Mouse (Mus musculus) thymus, postnatal 0 days (tissue): ENCODE data around the gene Prm1. TPM values are rescaled to one million over a fixed set of nuclear protein-coding genes. Genes with fewer than 3 reads are reported as not detected.

Experiments used
- DNase-seq: peaks from one replicate; pipeline ENCODE4 v3.0.0-alpha.2; 2015; ENCODE audit warnings: low spot score
- polyA plus RNA-seq: library from polyadenylated mRNA; unstranded; fragments of >200 nt; fragmentation: Nextera tagmentation; extraction: Ambion mirVana; gene quantifications from 2 replicates; pipeline ENCODE4 v1.2.1, GENCODE M21; 2015

Prm1 gene
- polyA plus RNA-seq, 1 experiment from 2014 or later = 2.1 TPM

DNA sequence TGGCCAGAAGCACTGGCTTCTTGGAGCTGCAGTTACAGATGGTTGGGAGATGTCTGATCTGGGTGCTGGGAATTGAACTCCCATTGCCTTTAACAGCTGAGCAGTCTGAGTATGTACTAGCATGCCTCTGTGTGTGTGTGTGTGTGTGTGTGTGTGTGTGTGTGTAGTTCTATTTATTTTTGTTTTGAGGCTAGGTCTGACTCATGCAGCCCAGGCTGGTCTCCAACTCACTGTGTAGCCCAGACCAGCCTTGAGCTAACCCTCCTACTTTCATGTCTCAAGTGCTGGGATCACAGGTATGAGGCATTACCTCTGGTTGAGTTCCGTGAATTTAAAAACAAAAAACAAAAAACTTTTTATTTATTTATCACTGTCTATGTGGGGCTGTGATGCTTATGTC lies 18.9 kb upstream of the Prm1 start:
- DNase-seq = no peak

DNA sequence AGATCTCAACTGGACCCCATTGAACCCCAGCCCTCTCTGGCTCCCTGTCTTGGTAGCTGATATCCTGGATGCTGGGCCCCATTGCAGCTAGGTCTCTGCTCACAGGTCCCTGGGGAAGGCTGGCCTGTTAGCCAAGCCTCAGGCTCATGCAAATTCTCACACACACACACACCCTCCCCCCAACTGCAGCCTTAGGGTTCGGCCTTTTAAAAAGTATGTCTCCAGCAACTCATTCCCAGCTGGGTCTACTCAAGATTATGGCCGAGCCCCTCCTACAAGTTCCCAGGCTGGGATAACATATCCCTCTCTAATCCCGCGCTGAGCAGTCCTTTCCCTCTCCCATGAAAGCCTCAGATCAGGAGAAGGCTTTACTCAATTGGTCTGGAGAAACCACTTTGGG lies 15.7 kb upstream of the Prm1 start:
- DNase-seq = no peak

DNA sequence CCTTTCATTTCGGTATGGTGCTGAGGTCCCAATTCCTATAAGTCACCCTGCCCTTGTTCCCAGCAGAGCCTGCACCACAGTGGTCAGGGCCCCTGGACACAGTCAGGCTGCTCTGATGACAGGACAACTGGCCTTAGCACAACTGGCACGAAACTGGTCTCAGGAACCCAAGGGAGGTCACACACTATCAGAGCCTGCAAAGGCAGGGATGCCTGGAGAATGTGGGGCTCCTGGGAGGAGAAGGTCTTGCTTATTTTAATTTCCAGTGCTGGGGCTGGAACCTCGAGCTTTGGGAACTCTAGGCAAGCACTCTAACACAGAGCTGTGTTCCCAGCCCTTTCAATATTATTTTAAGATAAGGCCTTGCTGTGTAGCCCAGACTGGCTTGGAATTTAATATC lies 14.3 kb upstream of the Prm1 start:
- DNase-seq = no peak

DNA sequence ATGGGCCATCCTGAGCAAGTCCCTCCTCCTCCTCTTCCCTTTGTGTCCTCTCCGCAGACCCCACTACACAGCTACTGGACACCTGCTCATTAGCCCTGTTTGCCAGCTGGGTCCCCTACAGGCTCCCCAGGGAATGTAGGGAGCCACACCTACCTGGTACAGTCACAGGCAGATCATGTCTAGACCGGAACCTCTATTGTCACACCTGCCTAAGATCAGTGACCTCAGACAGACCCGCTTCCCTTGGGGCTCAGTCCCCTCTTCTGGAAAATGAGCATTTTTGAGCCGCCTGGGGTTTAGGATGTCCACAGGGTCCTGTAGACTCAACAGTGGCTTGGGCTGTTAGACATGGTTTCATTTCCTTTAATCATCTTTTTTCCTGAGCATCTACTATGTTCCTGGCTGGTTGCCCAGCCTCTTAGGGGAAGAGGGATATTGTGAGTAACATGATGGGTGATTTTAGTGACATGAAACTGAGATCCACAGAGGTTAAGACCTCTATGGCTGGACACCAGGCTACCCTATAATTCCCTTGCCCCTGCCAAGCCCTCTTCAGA lies 13.0 kb upstream of the Prm1 start:
- no peak for DNase-seq

DNA sequence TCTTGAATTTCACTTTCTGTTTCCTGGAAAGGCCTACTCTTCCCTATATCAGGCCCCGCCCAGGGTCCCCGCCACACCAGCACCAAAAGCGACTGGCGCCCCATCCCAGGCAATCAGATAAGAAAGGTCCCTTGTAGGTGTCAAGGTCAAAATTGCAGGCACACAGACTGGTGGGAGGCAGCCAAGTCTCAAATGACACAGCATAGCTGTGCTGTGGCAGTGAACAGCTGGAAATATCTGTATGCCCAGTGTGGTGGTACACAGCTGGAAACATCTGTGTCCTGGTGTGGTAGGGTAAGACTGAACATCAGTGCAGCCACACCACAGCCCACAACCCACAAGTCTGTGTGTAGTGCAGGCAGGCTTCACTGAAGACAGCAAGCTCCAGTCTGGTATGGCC lies 9.2 kb upstream of the Prm1 start:
- peak; percentile 65 for DNase-seq

DNA sequence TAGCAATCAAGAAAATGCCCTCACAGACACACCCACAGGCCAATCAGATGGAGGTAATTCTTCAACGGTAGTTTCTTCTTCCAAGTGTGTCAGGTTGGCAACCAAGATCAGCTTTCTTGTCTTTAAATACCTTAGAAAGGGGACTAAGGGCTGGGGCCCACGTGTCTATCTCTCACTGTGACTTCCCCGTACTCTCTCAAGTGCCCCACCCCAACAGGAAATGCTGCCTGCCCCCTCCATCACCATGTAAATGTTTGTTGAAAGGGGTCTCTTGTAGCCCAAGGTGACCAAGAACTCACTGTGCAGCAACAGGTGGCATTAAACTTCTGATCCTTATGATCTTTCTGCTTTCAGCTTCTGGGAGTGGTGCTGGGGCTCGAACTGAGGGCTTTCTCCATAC lies 8.1 kb upstream of the Prm1 start:
- peak; percentile 58 for DNase-seq

DNA sequence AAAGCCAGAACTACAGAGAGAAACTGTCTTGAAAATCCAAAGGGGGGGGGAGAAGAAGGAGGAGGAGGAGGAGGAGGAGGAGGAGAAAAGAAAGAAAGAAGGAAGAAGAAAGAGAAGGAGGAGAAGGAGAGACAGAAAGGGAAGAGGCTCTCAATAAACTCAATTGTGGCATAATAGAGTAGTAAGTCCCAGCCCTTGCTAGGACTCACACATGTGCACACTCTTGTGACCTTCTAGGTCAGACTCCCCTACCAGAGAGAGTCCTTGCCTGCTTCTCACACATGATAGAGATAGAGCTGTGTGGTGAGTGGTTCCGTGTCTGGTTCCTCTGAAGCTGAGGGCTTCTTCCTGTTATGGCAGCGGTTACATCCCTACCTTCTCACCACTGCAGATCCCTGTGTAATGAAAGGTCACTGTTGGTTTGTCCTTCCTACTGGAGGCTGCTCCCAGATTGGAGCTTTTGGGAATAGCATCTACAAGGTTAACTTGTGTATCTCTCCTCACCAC lies 7.3 kb upstream of the Prm1 start, which contains the start of gene Gm11172:
TSS of gene Gm11172 (plus strand) at position 51 of the 507 bp plus-strand sequence.
- peak; percentile 56 for DNase-seq

DNA sequence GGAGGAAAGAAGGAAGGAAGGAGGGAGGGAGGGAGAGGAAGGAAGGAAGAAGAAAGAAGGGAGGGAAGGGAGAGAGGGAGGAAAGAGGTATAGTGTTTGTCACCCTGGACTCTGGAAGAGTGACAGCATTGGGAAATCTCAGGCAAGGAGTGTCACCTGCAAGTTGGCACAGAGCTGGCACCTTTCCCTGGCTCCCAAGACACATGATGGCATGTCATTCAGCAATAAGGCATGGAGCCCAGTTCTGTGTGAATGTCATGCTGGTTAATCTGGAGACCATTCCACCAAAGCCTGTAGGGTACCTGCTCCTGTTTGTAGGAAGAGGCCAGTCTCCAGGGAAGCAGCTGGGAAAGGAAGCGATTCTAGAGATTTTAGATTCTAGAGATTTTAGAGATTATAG lies 4.7 kb upstream of the Prm1 start:
- no peak for DNase-seq

DNA sequence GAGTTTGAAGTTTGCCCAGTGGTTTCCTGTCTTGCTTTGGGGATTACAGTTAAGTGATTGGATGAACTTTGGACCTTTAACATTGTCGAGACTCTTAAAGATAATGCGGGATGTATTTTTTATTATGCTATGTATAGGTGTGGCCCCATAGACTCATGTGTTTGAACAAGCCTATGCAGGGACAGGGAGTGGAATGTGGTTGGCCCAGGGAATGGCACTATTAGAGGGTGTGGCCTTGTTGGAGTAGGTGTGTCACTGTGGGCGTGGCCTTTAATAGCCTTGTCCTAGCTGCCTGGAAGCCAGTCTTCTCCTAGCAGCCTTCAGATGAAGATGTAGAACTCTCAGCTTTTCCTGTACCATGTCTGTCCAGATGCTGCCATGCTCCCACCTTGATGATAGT lies 3.2 kb downstream of the Prm1 start:
- peak; percentile 18 for DNase-seq

DNA sequence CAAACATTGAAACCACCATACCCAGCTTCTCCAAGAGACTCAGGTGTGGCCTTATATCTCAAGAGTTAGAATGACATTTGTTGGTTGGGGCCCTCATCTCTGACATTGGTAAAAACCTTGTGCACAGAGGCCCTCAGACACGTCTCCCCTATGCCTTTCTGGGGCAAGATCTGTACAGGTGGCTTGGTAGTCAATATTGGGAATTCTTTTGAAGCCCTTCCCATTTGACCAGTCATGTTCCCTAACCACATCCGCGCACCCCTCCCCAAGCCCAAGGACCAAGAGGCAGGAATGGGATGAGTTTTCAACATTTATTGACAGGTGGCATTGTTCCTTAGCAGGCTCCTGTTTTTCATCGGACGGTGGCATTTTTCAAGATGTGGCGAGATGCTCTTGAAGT lies 9.6 kb downstream of the Prm1 start, which contains the start of gene Prm2:
TSS of gene Prm2 (minus strand) at position 101 of the 400 bp plus-strand sequence.
- no peak for DNase-seq

DNA sequence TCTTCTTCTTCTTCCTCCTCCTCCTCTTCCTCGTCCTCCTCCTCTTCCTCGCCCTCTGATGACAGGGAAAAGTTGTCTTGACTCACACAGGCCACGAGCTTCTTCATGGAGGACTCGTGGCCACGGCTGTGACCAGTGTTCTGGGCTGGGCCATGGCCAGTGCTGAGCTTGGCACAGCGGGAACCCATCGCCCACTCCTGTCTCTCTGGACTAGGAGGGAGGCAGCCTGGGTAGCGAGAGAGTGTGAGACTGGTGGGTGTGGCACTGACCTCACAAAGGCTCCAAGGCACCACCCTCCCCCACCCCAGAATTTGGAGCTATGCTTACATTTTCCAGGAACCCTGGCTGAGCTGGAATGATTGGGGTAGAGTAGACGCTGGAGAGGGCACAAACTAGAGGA lies 14.9 kb downstream of the Prm1 start, which contains the start of gene Prm3:
TSS of gene Prm3 (minus strand) at position 213 of the 400 bp plus-strand sequence.
- DNase-seq = no peak

DNA sequence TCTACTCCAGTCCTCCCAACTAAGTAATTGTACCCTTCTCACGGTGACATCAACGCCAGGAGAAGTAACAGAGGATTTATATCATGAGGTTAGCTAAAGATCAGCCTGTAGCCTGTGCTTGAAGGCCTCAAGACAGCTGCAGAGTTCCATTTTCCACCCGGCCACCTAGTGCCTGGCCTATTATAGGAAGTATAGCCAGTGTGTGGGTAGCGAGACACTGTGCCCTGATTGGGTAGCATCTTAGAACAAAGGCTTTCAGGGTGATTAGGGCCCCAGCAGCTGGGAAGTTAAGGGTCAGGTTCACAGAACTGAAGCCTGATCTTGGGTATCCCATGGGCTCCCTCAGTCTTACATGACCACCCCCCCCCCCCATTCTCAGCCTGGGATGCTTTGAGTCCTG lies 16.8 kb downstream of the Prm1 start:
- peak; percentile 40 for DNase-seq

DNA sequence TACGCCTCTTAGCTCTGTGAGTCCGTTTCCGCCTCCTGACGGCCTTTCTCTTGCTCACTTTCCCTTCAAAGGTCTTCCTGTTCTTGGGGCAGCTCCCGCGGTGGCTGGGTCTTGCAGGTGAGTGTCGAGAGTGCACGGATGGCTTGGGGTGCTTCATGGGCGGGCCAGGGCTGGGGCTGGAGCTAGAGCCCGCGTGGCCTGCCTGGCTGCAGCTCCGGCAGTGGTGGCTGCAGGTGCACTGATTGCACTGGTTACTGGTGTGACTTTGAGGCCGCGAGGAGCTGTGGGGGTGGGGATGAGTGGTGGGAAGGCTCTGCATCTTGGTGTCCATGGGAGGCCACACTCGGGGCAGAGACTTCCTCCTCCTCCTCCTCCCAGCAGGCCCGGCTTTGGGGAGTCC lies 17.4 kb downstream of the Prm1 start, which contains the start of gene Tnp2:
TSS of gene Tnp2 (minus strand) at position 390 of the 400 bp plus-strand sequence.
- peak; percentile 42 for DNase-seq

DNA sequence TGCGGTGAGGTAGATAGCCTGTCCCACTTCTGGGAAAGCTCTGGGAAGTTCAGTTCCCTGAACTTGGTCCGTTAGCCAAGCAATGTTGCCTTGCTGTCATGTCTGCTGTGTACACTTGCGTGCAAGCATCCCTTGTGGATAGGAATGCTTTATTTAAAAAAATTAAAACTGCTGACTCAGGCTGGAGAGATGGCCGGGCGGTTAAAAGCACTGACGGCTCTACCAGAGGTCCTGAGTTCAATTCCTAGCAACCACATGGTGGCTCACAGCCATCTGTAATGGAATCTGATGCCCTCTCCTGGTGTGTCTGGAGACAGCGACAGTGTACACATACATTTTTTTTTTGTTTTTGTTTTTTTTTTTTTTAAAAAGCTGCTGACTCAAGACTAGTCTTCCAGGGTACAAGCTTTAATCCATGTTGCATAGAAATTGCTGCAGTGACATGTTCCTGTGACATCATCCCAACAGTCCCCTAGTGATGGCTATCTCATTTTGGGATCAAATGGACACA lies 18.0 kb downstream of the Prm1 start:
- peak; percentile 10 for DNase-seq

DNA sequence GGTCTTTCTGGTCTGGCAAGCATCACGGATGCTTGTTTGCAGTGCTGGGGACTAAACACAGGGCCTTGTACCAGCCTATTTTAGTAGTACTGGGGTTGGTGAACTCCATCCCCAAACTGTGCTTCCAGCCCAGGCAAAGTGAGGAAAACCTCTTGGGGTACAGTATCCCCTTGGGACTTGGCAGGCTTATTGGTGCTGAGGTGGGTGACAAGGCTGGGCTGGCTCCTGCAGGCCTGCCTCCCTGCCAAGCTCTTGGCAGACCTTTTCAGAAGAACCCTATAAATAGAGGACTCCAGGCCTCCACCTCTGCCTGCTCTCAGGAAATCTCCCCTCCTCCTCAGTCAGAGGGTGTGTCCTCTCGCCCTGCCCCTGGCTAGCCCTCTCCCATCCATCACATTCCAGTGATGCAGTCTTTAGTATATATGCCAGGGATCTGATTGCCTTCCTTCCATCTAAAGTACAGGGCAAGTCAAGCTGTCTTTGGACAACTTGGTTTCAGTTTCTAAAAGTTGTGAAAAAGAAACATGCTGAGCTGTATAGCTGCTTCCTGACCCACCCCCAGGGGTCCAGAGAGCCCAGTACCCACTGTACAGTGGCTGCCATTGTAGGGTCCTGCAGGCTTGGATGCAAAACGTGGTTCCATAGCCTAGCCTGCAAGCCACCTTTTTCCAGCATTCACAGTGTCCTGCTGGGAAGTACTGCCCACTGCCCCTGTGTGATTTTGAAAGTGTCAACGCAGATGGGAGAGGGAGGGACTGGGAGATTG lies 18.7 kb downstream of the Prm1 start:
- no peak for DNase-seq

DNA sequence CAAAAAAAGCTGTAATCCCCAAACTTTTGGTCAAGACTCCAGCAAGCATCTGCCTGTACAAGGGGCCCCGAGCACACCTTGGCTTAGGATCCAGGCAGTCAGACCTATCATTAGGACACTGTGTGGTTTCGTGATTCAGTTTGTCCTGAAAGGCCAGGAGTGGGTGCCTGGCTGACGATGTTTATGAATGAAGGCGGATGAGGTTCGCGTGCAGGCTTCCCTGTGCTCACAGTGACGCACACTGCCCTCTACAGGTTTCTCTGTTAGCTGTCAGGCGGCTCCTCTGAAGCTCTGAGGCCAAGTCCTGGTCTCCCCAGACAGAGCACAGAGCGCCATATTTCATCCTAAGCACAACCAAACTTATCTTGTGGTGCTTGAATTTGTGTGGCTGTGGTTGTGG lies 19.4 kb downstream of the Prm1 start:
- DNase-seq = peak; percentile 95

DNA sequence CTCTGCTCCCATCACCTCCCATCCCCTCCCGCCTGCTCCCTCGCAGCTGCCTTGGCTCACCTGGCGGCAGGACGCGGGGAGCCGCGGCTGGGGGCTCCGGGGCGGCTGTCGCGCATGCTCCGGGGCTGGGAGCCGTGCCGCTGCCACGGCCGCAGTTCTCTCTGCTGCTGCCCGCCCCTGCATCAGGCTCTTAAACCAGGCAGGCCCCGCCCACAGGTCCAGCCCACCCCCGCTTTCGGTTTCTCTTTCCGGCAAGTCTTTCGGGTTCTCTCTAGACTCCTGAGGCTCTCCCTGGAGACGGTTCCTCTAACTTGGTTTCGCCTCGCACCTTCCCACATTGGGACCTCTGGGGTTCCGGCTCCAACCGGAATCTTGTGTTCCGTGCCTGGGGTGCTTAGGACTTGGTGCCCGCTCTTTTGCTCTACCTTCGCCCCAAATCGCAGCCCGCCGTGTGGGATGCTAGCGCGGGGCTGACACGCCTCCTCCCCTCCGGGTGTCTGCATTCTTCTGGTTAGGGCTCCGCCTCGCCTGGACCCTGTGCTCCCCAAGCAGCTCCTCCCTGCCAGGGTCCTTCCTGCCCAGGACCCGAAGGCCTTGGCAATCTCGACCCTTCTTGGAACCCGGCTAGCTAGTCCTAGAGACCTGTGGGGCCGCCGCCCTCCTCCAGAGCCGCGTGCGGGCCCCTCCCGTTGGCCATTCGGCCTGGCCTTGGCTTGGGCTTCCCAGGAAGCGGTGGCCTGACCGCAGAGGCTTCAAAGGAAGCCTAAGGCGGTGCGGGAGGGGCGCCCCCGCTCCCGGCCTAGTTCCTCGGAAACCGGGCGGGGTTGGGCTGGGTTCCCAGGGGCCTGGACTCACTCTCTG lies 20.0 kb downstream of the Prm1 start, which contains the start of gene Socs1:
TSS of gene Socs1 (minus strand) at position 166 of the 861 bp plus-strand sequence.
- DNase-seq = peak; percentile 98

DNA sequence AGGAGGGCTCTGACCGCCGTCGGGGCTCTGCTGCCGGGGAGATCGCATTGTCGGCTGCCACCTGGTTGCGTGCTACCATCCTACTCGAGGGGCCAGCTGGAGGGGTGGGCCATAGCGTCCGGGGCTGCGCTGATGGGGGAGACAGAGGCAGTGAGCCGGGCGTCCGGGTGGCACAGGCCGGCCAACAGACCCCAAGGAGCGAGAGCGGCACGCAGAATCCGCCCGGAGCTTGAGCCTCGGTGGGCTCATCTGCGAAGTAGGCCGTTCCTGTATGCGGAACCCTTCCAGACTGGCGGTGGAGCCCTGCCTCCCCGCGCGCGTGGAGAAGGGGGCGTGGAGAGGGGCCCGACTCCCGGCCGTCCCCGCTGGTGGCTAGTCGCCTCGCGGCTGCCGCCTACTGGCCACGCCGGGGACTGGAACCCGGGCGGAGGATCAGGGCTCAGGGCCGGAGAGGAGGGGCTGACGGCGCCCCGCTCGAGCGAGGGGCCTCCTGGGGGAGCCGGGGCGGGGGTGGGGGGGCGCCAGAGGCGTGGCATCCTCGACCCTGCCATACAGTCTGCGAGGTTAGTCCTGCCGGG lies 20.8 kb downstream of the Prm1 start:
- peak; percentile 98 for DNase-seq

DNA sequence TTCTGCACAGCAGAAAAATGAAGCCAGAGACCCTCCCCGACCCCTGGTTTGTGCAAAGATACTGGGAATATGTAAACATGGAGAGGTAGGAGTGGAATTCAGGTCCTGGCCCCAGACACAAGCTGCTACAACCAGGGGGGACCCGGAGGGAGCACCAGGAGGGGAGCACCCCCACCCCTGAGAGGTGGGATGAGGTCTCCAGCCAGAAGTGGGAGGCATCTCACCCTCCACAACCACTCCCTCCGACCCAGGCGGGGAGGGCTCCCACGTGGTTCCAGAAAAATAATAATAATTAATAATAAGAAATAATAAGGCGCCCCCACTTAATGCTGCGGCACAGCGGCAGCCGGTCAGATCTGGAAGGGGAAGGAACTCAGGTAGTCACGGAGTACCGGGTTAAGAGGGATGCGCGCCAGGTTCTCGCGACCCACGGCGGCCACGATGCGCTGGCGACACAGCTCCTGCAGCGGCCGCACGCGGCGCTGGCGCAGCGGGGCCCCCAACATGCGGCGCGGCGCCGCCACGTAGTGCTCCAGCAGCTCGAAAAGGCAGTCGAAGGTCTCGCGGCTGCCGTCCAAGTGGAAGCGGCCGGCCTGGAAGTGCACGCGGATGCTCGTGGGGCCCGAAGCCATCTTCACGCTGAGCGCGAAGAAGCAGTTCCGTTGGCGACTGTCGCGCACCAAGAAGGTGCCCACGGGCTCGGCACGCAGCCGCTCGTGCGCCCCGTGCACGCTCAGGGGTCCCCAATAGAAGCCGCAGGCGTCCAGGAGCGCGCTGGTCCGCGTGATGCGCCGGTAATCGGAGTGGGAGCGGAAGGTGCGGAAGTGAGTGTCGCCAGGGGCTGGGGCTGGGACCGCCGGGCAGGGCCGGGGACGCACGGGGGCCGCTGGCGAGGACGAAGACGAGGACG lies 21.5 kb downstream of the Prm1 start:
- DNase-seq = peak; percentile 75

DNA sequence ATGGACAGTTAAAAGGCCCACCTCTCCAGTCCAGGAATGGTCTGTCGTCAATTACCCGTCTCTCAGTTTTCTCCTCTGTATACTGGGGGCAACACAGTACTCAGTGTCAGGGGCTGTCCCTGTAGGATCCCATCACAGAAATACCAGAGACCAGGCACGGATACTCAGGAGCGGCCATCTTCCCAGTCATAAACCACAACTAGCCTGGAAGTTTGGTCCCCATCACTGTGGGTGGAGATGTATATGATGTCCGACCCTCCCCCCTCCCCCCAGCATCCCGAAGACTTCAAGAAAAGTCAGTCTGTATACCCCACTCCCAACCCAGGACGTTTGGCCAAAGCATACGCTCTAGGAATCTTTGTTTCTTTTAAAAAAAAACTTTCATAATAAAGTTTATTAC lies 22.2 kb downstream of the Prm1 start:
- no peak for DNase-seq
